Comparison of ENCODE assay signal across 11 mouse cellular contexts in the genomic region with DNA sequence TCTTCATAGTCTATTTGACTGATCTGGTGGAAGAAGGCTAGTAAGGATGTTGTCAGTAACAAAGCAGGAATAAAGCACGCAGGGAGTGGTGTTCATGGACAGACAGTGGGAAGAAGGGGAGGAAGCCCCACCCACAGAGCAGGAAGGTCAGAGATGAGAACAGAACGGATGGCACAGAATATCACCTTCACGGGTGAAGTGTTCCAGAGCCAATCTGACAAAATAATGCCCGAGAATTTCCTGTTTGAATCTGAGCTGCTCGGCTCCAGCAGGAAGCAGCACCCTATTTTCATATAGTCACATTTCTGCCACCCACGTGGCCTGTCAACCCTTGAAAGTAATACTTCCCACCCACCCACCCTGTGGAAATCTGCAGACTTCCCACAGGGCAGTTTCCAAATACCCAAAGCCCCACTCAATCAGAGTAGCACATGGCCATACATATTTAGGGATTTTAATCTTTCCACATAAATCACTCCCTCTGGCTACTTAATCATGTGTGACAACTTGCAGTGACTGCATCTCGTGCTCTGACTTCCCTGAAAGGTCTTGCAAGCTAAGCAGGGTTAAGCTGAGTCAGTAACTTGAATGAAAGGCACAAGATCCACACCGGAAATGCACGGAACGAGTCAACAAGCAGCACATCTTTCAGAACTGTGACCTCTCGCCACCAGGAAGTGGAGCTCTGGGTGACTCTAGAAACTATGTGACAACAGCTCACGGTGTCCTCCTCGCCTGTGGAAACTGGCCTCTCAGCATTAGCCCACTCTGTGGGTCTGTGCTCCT.
DNase-seq lines count a peak whose midpoint lies in the region; ATAC-seq lines count a peak whose summit lies in the region.
"Had no signal": no experiment of that assay in that cellular context is flagged by ENCODE, and none has a peak within 500 bp of the region (broad histone marks: within the 10 kb centered on the region; RNA-seq: fewer than 3 reads in every experiment).

No protein-coding gene starts in this region.

- H3K27ac ChIP-seq in embryonic facial prominence, embryonic 10.5 days (replicated peaks) = no peak overlapping the region
- H3K27ac ChIP-seq: embryonic facial prominence, embryonic 15.5 days; limb, embryonic 10.5 days; neural tube, embryonic 12.5 days had no signal

- peaks cover 10% of the 10 kb centered on the region; the same call in 1 of the 2 replicates for H3K9me3 ChIP-seq in embryonic facial prominence, embryonic 10.5 days
- H3K9me3 ChIP-seq: embryonic facial prominence, embryonic 15.5 days; limb, embryonic 10.5 days; neural tube, embryonic 12.5 days had no signal

- H3K4me3 ChIP-seq in embryonic facial prominence, embryonic 10.5 days = no peak overlapping the region
- H3K4me3 ChIP-seq: embryonic facial prominence, embryonic 15.5 days; limb, embryonic 10.5 days; neural tube, embryonic 12.5 days had no signal

- H3K36me3 ChIP-seq in embryonic facial prominence, embryonic 10.5 days (replicated peaks) = no peaks in the 10 kb centered on the region
- H3K36me3 ChIP-seq: embryonic facial prominence, embryonic 15.5 days; limb, embryonic 10.5 days; neural tube, embryonic 12.5 days had no signal

- WGBS in embryonic facial prominence, embryonic 10.5 days = 70% methylated on average over 13 of the region's 13 CpGs

- DNase-seq in retina, postnatal 1 day = peak; percentile 33
- DNase-seq in retina, embryonic 14.5 days (ENCODE audit: low spot score) = no peak
- DNase-seq in embryonic facial prominence, embryonic 10.5 days (ENCODE audit: low spot score) = peak; percentile 10
- peak; percentile 53 for DNase-seq in kidney, postnatal 10 days
- DNase-seq in skeletal muscle tissue, adult 2 months (ENCODE audit: low read depth, low spot score) = peak; percentile 45
- no peak for DNase-seq in urinary bladder, postnatal 10 days (ENCODE audit: low spot score)
- DNase-seq in thymus, postnatal 25 days = no peak

- no peak for ATAC-seq in erythroblast, adult 5-6 weeks (replicated peaks; ENCODE audit: low FRiP score, poor library complexity, severe bottlenecking)

- no peaks in the 10 kb centered on the region for H3K27me3 ChIP-seq in embryonic facial prominence, embryonic 10.5 days (replicated peaks; ENCODE audit: low read depth, poor library complexity, severe bottlenecking)
- H3K27me3 ChIP-seq: embryonic facial prominence, embryonic 15.5 days; neural tube, embryonic 12.5 days had no signal

- peaks cover 8% of the 10 kb centered on the region; the same call in 1 of the 2 replicates for H3K4me1 ChIP-seq in embryonic facial prominence, embryonic 10.5 days
- H3K4me1 ChIP-seq: embryonic facial prominence, embryonic 15.5 days; neural tube, embryonic 12.5 days had no signal

Comparison
In these comparisons a context has a peak if more than half of its experiments do, and no peak if none do; other contexts are left out.
1. DNase-seq: peak in retina, postnatal 1 day (single experiment), embryonic facial prominence, embryonic 10.5 days (single experiment), kidney, postnatal 10 days (single experiment) and skeletal muscle tissue, adult 2 months (single experiment); none in retina, embryonic 14.5 days (single experiment), urinary bladder, postnatal 10 days (single experiment) and thymus, postnatal 25 days (single experiment).